Mouse (Mus musculus): ENCODE data around the gene Shisa4. TPM values are rescaled to one million over a fixed set of nuclear protein-coding genes. Genes with fewer than 3 reads are reported as not detected.

The Shisa4 gene
- polyA plus RNA-seq, 1 experiment from 2014 or later, result 43.7 TPM

DNA sequence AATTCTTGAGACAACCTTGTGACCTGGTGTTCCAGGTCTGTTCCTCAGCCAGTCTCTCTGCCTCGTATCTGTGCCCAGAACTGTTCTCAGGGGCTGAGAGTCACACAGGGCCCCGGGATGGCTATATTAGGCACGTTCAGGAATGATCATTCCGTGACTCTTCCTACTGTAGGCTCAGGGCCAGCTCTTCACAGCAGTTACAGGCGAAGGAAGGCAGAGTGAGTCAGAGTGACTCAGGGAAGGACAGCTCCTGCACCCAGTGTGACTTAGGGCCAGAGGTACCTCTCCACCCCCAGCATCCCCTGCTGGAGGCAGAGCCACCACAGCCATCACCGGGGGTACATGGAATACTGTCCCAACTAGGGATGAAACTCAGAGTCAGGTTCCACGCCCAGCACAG is 8.0 kb downstream of the Shisa4 start:
- 0 out of 2 replicates have a peak, but pooled peaks cover 9% of the 10 kb centered on the region for H3K4me1 ChIP-seq (replicated peaks)
- peaks cover 4% of the 10 kb centered on the region; the same call in 1 of the 2 replicates for H3K9me3 ChIP-seq
- no peaks in the 10 kb centered on the region for H3K27me3 ChIP-seq
- no peak overlapping the region for H3K4me3 ChIP-seq (replicated peaks)
- no peak overlapping the region for H3K9ac ChIP-seq (replicated peaks)
- H3K27ac ChIP-seq, result no peak overlapping the region
- WGBS, result 82% methylated on average over 7 of the region's 7 CpGs
- no peak overlapping the region for H3K4me2 ChIP-seq
- no peak for ATAC-seq (ENCODE audit: insufficient number of reproducible peaks, insufficient read depth, low FRiP score, low TSS enrichment, low read depth)
- H3K36me3 ChIP-seq, result 0 out of 2 replicates have a peak, but pooled peaks cover 5% of the 10 kb centered on the region

DNA sequence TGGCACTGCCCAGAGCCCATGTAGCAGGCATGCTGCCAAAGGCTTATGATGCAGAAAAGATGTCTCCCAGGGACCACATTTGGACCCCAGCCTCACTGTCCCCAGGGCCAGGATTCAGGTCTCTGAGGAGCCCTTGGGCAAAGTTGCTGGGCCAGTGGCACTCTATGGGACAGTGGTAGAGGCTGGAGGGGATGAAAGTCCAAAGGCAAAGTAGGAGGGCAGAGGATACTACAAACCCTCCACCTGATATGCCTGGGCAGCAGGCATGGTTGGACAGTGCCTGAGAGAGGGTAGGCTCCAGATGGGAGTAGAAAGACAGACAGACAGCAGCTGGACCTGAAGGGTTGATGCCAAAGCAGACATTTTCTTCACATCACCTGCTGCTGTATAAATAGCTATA is 8.7 kb downstream of the Shisa4 start:
- Histone ChIP-seq H3K36me3 (0 out of 2 replicates have a peak, but pooled peaks cover 4% of the 10 kb centered on the region), H3K4me3 (replicated peaks) (no peak overlapping the region), H3K27ac (no peak overlapping the region), H3K4me1 (replicated peaks) (0 out of 2 replicates have a peak, but pooled peaks cover 8% of the 10 kb centered on the region), H3K4me2 (no peak overlapping the region), H3K9ac (replicated peaks) (no peak overlapping the region), H3K9me3 (peaks cover 5% of the 10 kb centered on the region; the same call in 1 of the 2 replicates), H3K27me3 (no peaks in the 10 kb centered on the region)
- no peak for ATAC-seq (ENCODE audit: insufficient number of reproducible peaks, insufficient read depth, low FRiP score, low TSS enrichment, low read depth)

DNA sequence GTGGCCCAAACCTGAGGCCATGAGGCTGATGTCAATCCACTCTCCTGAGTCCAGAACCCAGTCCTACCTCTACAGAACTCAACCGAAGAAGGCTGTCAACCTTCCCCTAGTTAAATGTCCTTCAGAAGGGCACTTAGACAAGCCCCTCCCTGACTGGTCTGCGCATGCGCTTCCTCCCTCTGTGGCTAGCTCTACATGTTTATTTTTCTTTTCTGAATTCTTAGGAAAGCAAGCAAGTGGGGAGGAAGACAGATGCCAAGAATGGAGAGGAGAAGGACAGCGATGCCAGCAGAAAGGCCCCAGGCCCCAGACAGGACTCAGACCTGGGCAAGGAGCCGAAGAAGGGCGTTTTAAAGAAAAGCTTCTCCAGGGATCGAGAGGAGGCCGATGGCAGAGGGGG is 11.6 kb downstream of the Shisa4 start:
- Histone ChIP-seq H3K4me1 (replicated peaks) (no peaks in the 10 kb centered on the region), H3K36me3 (no peaks in the 10 kb centered on the region), H3K9ac (replicated peaks) (no peak overlapping the region), H3K27me3 (no peaks in the 10 kb centered on the region), H3K27ac (no peak overlapping the region), H3K4me2 (no peak overlapping the region), H3K9me3 (peaks cover 5% of the 10 kb centered on the region; the same call in 1 of the 2 replicates), H3K4me3 (replicated peaks) (no peak overlapping the region)
- ATAC-seq (ENCODE audit: insufficient number of reproducible peaks, insufficient read depth, low FRiP score, low TSS enrichment, low read depth), result no peak
- 93% methylated on average over 8 of the region's 8 CpGs for WGBS

DNA sequence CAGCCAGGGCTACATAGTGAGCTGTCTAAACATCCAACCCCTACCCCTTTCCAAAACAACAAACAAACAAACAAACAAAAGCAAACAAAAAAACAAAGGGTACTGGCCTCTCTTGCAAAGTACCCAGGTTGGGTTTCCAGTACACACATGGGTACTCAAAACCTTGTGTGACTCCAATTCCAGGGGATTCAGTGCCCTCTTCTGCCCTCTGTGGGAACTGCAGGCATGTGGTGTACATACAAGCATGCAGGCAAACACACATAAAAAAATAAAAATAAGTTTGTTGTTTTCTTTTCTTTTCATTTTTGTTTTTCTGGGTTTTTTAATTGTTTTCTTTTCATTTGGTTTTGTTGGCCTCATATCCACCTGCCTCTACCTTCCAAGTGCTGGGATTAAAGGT is 12.9 kb downstream of the Shisa4 start:
- no peak for ATAC-seq (ENCODE audit: insufficient number of reproducible peaks, insufficient read depth, low FRiP score, low TSS enrichment, low read depth)
- H3K9me3 ChIP-seq, result peaks cover 5% of the 10 kb centered on the region; the same call in 1 of the 2 replicates

DNA sequence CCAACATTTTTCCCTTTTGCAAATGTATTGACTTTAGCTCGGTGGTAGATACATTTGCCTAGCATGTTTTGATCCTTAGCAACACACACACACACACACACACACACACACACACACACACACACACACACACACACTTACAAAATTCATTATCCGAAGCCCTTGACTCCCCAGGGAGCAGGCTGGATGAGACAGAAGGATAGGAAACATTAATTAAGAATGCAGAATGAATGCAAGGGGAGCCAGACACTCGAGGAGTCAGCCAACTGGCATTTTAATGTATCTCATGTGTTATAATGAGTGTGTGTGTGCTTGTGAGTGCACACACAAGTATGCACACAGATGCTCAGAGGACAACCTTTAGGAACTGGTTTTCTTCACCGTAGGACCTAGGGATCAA is 13.5 kb downstream of the Shisa4 start:
- Histone ChIP-seq H3K36me3 (no peaks in the 10 kb centered on the region), H3K27ac (no peak overlapping the region), H3K4me1 (replicated peaks) (no peaks in the 10 kb centered on the region), H3K9ac (replicated peaks) (no peak overlapping the region), H3K27me3 (no peaks in the 10 kb centered on the region), H3K4me3 (replicated peaks) (no peak overlapping the region), H3K4me2 (no peak overlapping the region), H3K9me3 (peaks cover 5% of the 10 kb centered on the region; the same call in 1 of the 2 replicates)
- ATAC-seq (ENCODE audit: insufficient number of reproducible peaks, insufficient read depth, low FRiP score, low TSS enrichment, low read depth), result no peak
- 87% methylated on average over 4 of the region's 4 CpGs for WGBS

More for the DNA sequence above, 12.9 kb downstream of the Shisa4 start:
- no peak overlapping the region for H3K4me2 ChIP-seq
- H3K4me1 ChIP-seq (replicated peaks), result no peaks in the 10 kb centered on the region
- no peak overlapping the region for H3K27ac ChIP-seq
- H3K9ac ChIP-seq (replicated peaks), result no peak overlapping the region
- no peaks in the 10 kb centered on the region for H3K27me3 ChIP-seq
- no peaks in the 10 kb centered on the region for H3K36me3 ChIP-seq
- H3K4me3 ChIP-seq (replicated peaks), result no peak overlapping the region

DNA sequence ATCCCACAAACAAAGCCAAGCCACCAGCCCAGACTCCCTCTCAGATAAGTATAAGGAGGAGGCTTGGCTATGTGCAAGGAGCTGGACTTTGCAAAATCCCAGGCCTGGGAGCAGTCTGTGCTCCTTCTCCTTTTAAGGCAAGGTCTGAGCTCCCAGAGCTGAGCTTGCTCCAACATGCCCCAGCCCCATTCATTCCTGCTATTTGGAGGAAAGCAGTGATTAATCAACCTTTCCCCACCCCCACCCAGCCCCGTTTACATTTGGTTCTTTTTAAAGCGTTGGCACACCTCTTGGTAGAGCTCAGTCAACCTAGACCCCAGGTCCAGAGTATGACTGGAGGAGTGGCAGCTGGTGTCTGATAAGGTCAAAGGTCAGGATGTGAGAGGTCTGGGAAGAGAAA is 16.0 kb downstream of the Shisa4 start:
- 11% methylated on average over 2 of the region's 2 CpGs for WGBS

DNA sequence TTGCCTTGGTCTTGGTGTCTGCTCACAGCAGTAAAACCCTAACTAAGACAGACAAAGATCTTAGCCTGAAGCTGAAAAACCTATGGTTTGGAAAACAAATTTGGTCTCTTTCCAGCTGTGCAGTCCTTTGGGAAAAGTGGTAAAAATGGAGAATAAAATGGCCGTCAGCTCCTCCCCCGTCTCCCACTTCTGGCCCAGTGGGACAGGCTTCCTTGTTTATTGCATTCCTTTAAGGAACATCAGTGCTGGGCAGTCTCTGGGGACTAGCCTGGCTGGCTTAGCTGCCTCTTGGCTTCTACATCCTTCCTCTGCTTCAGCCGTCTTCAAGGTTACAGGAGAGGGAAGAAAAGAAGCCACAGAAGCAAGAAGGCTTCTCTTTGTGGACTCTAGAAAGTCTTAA is 23.1 kb downstream of the Shisa4 start:
- H3K4me3 ChIP-seq (replicated peaks), result no peak overlapping the region
- WGBS, result 53% methylated on average over 3 of the region's 3 CpGs
- H3K9ac ChIP-seq (replicated peaks), result no peak overlapping the region
- H3K27me3 ChIP-seq, result no peaks in the 10 kb centered on the region
- H3K4me1 ChIP-seq (replicated peaks), result peaks cover 3% of the 10 kb centered on the region; the same call in 1 of the 2 replicates
- H3K9me3 ChIP-seq, result no peaks in the 10 kb centered on the region
- no peak overlapping the region for H3K4me2 ChIP-seq
- H3K36me3 ChIP-seq, result no peaks in the 10 kb centered on the region
- no peak for ATAC-seq (ENCODE audit: insufficient number of reproducible peaks, insufficient read depth, low FRiP score, low TSS enrichment, low read depth)
- no peak overlapping the region for H3K27ac ChIP-seq

More for the DNA sequence above, 16.0 kb downstream of the Shisa4 start:
- no peak overlapping the region for H3K9ac ChIP-seq (replicated peaks)
- H3K36me3 ChIP-seq, result no peaks in the 10 kb centered on the region
- H3K27me3 ChIP-seq, result no peaks in the 10 kb centered on the region
- no peak overlapping the region for H3K27ac ChIP-seq
- no peak overlapping the region for H3K4me3 ChIP-seq (replicated peaks)
- no peak for ATAC-seq (ENCODE audit: insufficient number of reproducible peaks, insufficient read depth, low FRiP score, low TSS enrichment, low read depth)
- H3K4me1 ChIP-seq (replicated peaks), result no peaks in the 10 kb centered on the region
- H3K9me3 ChIP-seq, result peaks cover 5% of the 10 kb centered on the region; the same call in 1 of the 2 replicates
- no peak overlapping the region for H3K4me2 ChIP-seq

DNA sequence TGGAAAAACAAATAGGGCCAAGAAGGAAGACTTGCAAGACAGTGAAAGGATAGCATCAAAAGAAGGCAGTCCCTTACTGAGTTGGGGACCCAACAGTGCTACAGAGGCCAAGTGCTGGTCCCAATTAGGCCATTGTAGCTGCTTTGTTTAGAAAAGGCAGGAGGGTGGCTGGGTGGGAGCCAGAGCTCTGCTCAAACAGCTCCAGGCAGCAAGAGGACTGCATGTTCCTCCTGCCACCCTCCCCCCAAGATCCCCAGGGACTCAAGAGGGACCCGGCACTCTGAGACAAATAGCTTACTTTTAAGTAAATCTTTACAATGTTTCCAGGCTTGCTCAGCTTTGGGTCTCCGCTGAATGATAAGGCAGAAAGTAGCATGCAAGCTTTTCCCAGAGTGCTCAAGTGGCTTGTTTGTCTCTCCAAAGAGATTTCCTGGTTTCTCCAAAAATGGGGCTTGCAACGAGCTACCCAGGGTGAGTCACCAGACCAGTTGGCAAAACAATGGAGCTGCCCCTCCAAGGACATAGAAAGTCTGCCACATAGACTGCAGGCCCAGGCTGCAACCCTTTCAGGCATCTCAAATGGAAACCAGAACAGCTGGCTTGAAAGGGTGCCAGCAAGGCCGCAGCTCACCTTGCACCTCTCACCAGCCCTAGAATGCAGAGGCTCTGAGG is 27.4 kb downstream of the Shisa4 start:
- no peak for ATAC-seq (ENCODE audit: insufficient number of reproducible peaks, insufficient read depth, low FRiP score, low TSS enrichment, low read depth)

DNA sequence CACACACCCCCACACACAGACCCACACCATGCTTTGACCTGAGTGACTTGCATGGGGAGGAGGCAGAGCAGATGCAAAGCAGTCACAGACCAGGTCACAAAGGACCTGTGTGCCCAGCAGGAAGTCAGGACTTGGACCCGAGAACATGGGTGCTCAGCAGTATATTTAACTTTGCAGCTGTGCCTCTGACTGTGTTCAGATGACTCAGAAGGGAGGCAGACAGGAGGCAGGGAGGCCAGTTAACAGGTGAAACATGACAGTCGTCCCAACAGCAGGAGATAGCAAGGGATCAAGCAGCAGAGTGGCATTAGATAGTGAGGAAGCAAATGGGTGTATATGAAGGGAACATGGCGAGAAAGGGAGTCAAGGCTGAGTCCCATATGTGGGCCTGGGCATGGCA is 28.1 kb downstream of the Shisa4 start:
- no peaks in the 10 kb centered on the region for H3K9me3 ChIP-seq
- H3K4me2 ChIP-seq, result no peak overlapping the region
- WGBS, result 76% methylated on average over 3 of the region's 3 CpGs
- ATAC-seq (ENCODE audit: insufficient number of reproducible peaks, insufficient read depth, low FRiP score, low TSS enrichment, low read depth), result no peak
- no peak overlapping the region for H3K27ac ChIP-seq
- peaks cover 3% of the 10 kb centered on the region; the same call in 1 of the 2 replicates for H3K4me1 ChIP-seq (replicated peaks)
- no peaks in the 10 kb centered on the region for H3K27me3 ChIP-seq
- H3K9ac ChIP-seq (replicated peaks), result no peak overlapping the region
- H3K4me3 ChIP-seq (replicated peaks), result no peak overlapping the region
- H3K36me3 ChIP-seq, result no peaks in the 10 kb centered on the region

More for the DNA sequence above, 27.4 kb downstream of the Shisa4 start:
- H3K9ac ChIP-seq (replicated peaks), result no peak overlapping the region
- no peak overlapping the region for H3K27ac ChIP-seq
- H3K36me3 ChIP-seq, result no peaks in the 10 kb centered on the region
- no peak overlapping the region for H3K4me2 ChIP-seq
- no peak overlapping the region for H3K4me3 ChIP-seq (replicated peaks)
- peaks cover 3% of the 10 kb centered on the region; the same call in 1 of the 2 replicates for H3K4me1 ChIP-seq (replicated peaks)
- H3K9me3 ChIP-seq, result no peaks in the 10 kb centered on the region
- H3K27me3 ChIP-seq, result no peaks in the 10 kb centered on the region
- WGBS, result 55% methylated on average over 4 of the region's 4 CpGs

DNA sequence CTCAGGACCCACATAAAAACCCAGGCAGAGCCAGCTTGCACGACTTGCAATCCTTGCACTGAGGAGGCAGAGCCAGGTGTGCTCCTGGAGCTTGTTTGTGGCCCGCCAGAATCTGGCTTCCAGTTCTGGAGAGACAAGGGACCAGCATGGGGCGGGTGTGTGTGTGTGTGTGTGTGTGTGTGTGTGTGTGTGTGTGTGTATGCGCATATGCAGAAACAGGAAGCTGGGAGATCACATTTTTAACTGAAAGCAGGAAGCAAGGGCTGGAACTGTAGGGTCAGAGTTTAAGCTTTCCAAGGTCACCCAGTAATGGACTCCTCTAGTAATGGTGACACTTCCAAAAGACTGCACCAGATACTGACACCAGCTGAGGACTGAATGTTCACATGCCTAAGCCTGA is 31.0 kb downstream of the Shisa4 start:
- 55% methylated on average over 4 of the region's 4 CpGs for WGBS
- H3K27me3 ChIP-seq, result no peaks in the 10 kb centered on the region
- H3K27ac ChIP-seq, result no peak overlapping the region
- H3K4me1 ChIP-seq (replicated peaks), result peaks cover 3% of the 10 kb centered on the region; the same call in 1 of the 2 replicates
- no peaks in the 10 kb centered on the region for H3K9me3 ChIP-seq
- H3K4me2 ChIP-seq, result no peak overlapping the region
- H3K4me3 ChIP-seq (replicated peaks), result no peak overlapping the region
- no peak overlapping the region for H3K9ac ChIP-seq (replicated peaks)
- ATAC-seq (ENCODE audit: insufficient number of reproducible peaks, insufficient read depth, low FRiP score, low TSS enrichment, low read depth), result no peak
- no peaks in the 10 kb centered on the region for H3K36me3 ChIP-seq

DNA sequence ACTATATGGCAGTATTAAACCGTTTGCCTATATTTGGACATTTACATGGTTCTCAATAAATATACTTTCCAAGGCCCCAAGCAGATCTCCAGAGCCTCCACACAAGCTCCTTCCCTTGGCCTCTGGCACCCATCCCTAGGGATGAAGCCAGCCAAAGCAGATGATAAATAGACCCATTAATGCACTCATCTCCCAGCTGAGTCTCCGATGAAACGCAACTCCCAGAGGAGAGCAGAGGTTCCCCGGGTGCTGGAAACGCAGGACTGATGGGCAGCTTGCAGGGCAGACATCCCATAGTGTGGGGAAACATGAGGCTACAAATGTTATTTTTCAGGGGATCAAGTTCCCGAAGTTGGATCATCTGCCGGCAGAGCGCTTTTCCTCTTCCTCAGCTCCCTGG is 33.1 kb downstream of the Shisa4 start:
- no peaks in the 10 kb centered on the region for H3K27me3 ChIP-seq

DNA sequence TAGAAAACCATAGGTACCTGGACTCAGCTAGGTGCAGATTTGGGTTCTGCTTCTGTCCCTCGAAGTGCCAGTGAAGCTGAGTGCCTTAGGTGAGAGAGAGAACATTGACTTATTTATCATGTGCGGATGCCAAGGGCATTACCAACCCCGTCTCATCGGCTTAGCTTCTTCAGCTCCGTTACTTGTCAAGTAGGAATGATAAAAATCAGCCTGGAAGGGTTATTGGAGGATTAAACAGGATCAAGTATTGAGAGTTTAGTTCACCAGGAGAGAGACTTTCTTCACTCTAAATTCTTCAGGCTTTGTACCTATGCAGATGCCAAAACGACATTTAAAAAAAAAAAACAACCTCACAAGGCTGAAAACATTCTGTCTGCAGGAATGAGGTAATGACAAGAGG is 44.5 kb downstream of the Shisa4 start:
- H3K36me3 ChIP-seq, result no peaks in the 10 kb centered on the region
- ATAC-seq (ENCODE audit: insufficient number of reproducible peaks, insufficient read depth, low FRiP score, low TSS enrichment, low read depth), result no peak
- WGBS, result 64% methylated on average over 6 of the region's 6 CpGs
- no peaks in the 10 kb centered on the region for H3K9me3 ChIP-seq
- no peak overlapping the region for H3K27ac ChIP-seq
- H3K9ac ChIP-seq (replicated peaks), result no peak overlapping the region
- no peak overlapping the region for H3K4me3 ChIP-seq (replicated peaks)
- H3K4me2 ChIP-seq, result no peak overlapping the region
- H3K27me3 ChIP-seq, result peaks cover 4% of the 10 kb centered on the region; the same call in 1 of the 2 replicates
- peaks cover 5% of the 10 kb centered on the region; the same call in 1 of the 2 replicates for H3K4me1 ChIP-seq (replicated peaks)

More for the DNA sequence above, 33.1 kb downstream of the Shisa4 start:
- Histone ChIP-seq H3K4me1 (replicated peaks) (no peaks in the 10 kb centered on the region), H3K36me3 (no peaks in the 10 kb centered on the region), H3K27ac (no peak overlapping the region), H3K9ac (replicated peaks) (no peak overlapping the region), H3K4me3 (replicated peaks) (no peak overlapping the region), H3K9me3 (no peaks in the 10 kb centered on the region), H3K4me2 (no peak overlapping the region)
- 82% methylated on average over 8 of the region's 8 CpGs for WGBS
- ATAC-seq (ENCODE audit: insufficient number of reproducible peaks, insufficient read depth, low FRiP score, low TSS enrichment, low read depth), result no peak

Measured in limb, embryonic 12.5 days (tissue).